Mouse (Mus musculus): Measurements from ENCODE around the gene Pi4kb.
"Not testable (repeated sequence)": the region's sequence is repeated elsewhere in the genome, so short reads cannot be mapped to it uniquely, and the experiment has no call there.

Pi4kb gene

GRCm38 (mm10) chr3:95014428-95015151 is 40.1 kb downstream of the Pi4kb start:
- peak; percentile 36 to 43 for DNase-seq (ENCODE audit: low spot score in 2 of 2)

GRCm38 (mm10) chr3:95015337-95015872 is 40.9 kb downstream of the Pi4kb start, which contains the start of gene Zfp687:
Gene Zfp687 (minus strand): TSS chr3:95015448.
- peak; percentile 99 for DNase-seq (ENCODE audit: low spot score in 2 of 2)

- DNase-seq (ENCODE audit: low spot score in 2 of 2), result peak; percentile 96 to 98
Measured at GRCm38 (mm10) chr3:95015891-95016531, 41.5 kb downstream of the Pi4kb start.

- no peak for DNase-seq (ENCODE audit: low spot score in 2 of 2)
Measured at GRCm38 (mm10) chr3:95016532-95017056, 42.1 kb downstream of the Pi4kb start.

GRCm38 (mm10) chr3:95018741-95019140 is 44.2 kb downstream of the Pi4kb start:
- no peak for DNase-seq (ENCODE audit: low spot score in 2 of 2)

- DNase-seq (ENCODE audit: low spot score in 2 of 2), result not testable (repeated sequence)
Measured at GRCm38 (mm10) chr3:95020956-95021355, 46.4 kb downstream of the Pi4kb start.

- peak in 1 of 2 experiments; percentile 28 for DNase-seq (ENCODE audit: low spot score in 2 of 2)
Measured at GRCm38 (mm10) chr3:95024551-95024950, 50.0 kb downstream of the Pi4kb start.

- DNase-seq (ENCODE audit: low spot score in 2 of 2), result no peak
Measured at GRCm38 (mm10) chr3:95025202-95025601, 50.7 kb downstream of the Pi4kb start.

- DNase-seq (ENCODE audit: low spot score in 2 of 2), result no peak
Measured at GRCm38 (mm10) chr3:95027057-95027645, 52.6 kb downstream of the Pi4kb start.

- no peak for DNase-seq (ENCODE audit: low spot score in 2 of 2)
Measured at GRCm38 (mm10) chr3:95027701-95028100, 53.2 kb downstream of the Pi4kb start.

GRCm38 (mm10) chr3:95028603-95029002 is 54.1 kb downstream of the Pi4kb start:
- no peak for DNase-seq (ENCODE audit: low spot score in 2 of 2)

GRCm38 (mm10) chr3:95029291-95029827 is 54.8 kb downstream of the Pi4kb start:
- DNase-seq (ENCODE audit: low spot score in 2 of 2), result not testable (repeated sequence)

GRCm38 (mm10) chr3:95029953-95030352 is 55.4 kb downstream of the Pi4kb start:
- no peak for DNase-seq (ENCODE audit: low spot score in 2 of 2)

GRCm38 (mm10) chr3:95041625-95042024 is 67.1 kb downstream of the Pi4kb start:
- DNase-seq (ENCODE audit: low spot score in 2 of 2), result no peak

GRCm38 (mm10) chr3:95042166-95042837 is 67.8 kb downstream of the Pi4kb start, which contains the start of gene Psmd4:
Gene Psmd4 (minus strand): TSS chr3:95042614.
- peak; percentile 97 to 99 for DNase-seq (ENCODE audit: low spot score in 2 of 2)

GRCm38 (mm10) chr3:95042838-95043229 is 68.3 kb downstream of the Pi4kb start:
- DNase-seq (ENCODE audit: low spot score in 2 of 2), result no peak

- no peak for DNase-seq (ENCODE audit: low spot score in 2 of 2)
Measured at GRCm38 (mm10) chr3:95043251-95043650, 68.7 kb downstream of the Pi4kb start.

GRCm38 (mm10) chr3:95046462-95047057 is 72.0 kb downstream of the Pi4kb start:
- no peak for DNase-seq (ENCODE audit: low spot score in 2 of 2)

GRCm38 (mm10) chr3:95047914-95048313 is 73.4 kb downstream of the Pi4kb start:
- no peak for DNase-seq (ENCODE audit: low spot score in 2 of 2)

GRCm38 (mm10) chr3:95052959-95053358 is 78.4 kb downstream of the Pi4kb start:
- no peak for DNase-seq (ENCODE audit: low spot score in 2 of 2)

- DNase-seq (ENCODE audit: low spot score in 2 of 2), result no peak
Measured at GRCm38 (mm10) chr3:95053701-95054100, 79.2 kb downstream of the Pi4kb start.
